Mouse (Mus musculus) c-Kit-positive CD71-positive TER-119-negative erythroid progenitor cells, embryonic 14.5 days (primary cell): Measurements from ENCODE around the gene Tnpo3.
A peak's percentile ranks its signal among the peaks of the same experiment; 100 is the strongest.

ENCODE experiments used
- DNase-seq: peaks from one replicate; pipeline ENCODE4 v3.0.0-alpha.2; 2013; ENCODE audit warnings: low read depth

Tnpo3 gene

GRCm38 (mm10) chr6:29609111-29610019 is at the start of gene Tnpo3:
TSS of gene Tnpo3 (minus strand) at chr6:29609887.
- peak; percentile 89 for DNase-seq

- no peak for DNase-seq
Observed at GRCm38 (mm10) chr6:29658626-29659475, 49.2 kb upstream of the Tnpo3 start.

GRCm38 (mm10) chr6:29653271-29653670 is 43.6 kb upstream of the Tnpo3 start:
- no peak for DNase-seq

GRCm38 (mm10) chr6:29650170-29650549 is 40.5 kb upstream of the Tnpo3 start:
- DNase-seq, result no peak

- DNase-seq, result peak; percentile 84
Observed at GRCm38 (mm10) chr6:29649494-29650169, 39.9 kb upstream of the Tnpo3 start.

- no peak for DNase-seq
Observed at GRCm38 (mm10) chr6:29641816-29642215, 32.1 kb upstream of the Tnpo3 start.

- no peak for DNase-seq
Observed at GRCm38 (mm10) chr6:29639580-29640419, 30.1 kb upstream of the Tnpo3 start.

- no peak for DNase-seq
Observed at GRCm38 (mm10) chr6:29638844-29639460, 29.3 kb upstream of the Tnpo3 start.

GRCm38 (mm10) chr6:29637397-29638373 is 28.0 kb upstream of the Tnpo3 start:
- DNase-seq, result no peak

- no peak for DNase-seq
Observed at GRCm38 (mm10) chr6:29636322-29637092, 26.8 kb upstream of the Tnpo3 start.

- DNase-seq, result no peak
Observed at GRCm38 (mm10) chr6:29634537-29634936, 24.9 kb upstream of the Tnpo3 start.

GRCm38 (mm10) chr6:29632552-29633292 is 23.0 kb upstream of the Tnpo3 start:
- no peak for DNase-seq

GRCm38 (mm10) chr6:29631751-29632551 is 22.3 kb upstream of the Tnpo3 start:
- DNase-seq, result no peak

- no peak for DNase-seq
Observed at GRCm38 (mm10) chr6:29630216-29630615, 20.5 kb upstream of the Tnpo3 start.

GRCm38 (mm10) chr6:29627756-29628155 is 18.1 kb upstream of the Tnpo3 start:
- no peak for DNase-seq

GRCm38 (mm10) chr6:29623857-29624256 is 14.2 kb upstream of the Tnpo3 start:
- no peak for DNase-seq

- DNase-seq, result no peak
Observed at GRCm38 (mm10) chr6:29622273-29622672, 12.6 kb upstream of the Tnpo3 start.
